Mouse (Mus musculus) lung, embryonic 14.5 days (tissue): Measurements from ENCODE around the gene Sapcd2. TPM values are rescaled to one million over a fixed set of nuclear protein-coding genes. Genes with fewer than 3 reads are reported as not detected.
A peak's percentile ranks its signal among the peaks of the same experiment; 100 is the strongest.

Source experiments
- ATAC-seq: fragments of 200-750 bp; cut with Nextera tagmentation; 2 replicates; pipeline ENCODE4 v1.8.0; 2017; ENCODE audit warnings: mild to moderate bottlenecking, moderate TSS enrichment, moderate library complexity; ENCODE audit not compliant: insufficient read depth
- DNase-seq: peaks from one replicate; pipeline ENCODE4 v3.0.0-alpha.2; 2015
- H3K27ac ChIP-seq: fragments of 300-500 bp; sonication (generic); 2 replicates; pipeline ENCODE4 v1.5.1; 2014; ENCODE audit warnings: low read depth, mild to moderate bottlenecking, moderate library complexity
- H3K27me3 ChIP-seq: fragments of 300-500 bp; sonication (generic); 2 replicates; pipeline ENCODE4 v1.6.1; 2014; ENCODE audit warnings: low read length, control low read depth; ENCODE audit not compliant: insufficient read depth
- H3K36me3 ChIP-seq: fragments of 300-500 bp; sonication (generic); 2 replicates; pipeline ENCODE4 v1.6.1; 2014; ENCODE audit warnings: control low read depth; ENCODE audit not compliant: insufficient read depth
- H3K4me1 ChIP-seq: fragments of 300-500 bp; sonication (generic); 2 replicates; pipeline ENCODE4 v1.6.1; 2014; ENCODE audit warnings: antibody characterized with exemption, control low read depth; ENCODE audit not compliant: insufficient read depth
- H3K4me2 ChIP-seq: fragments of 300-500 bp; sonication (generic); 2 replicates; pipeline ENCODE4 v1.6.1; 2014; ENCODE audit warnings: mild to moderate bottlenecking
- H3K4me3 ChIP-seq: fragments of 300-500 bp; sonication (generic); 2 replicates; pipeline ENCODE4 v1.5.1; 2014; ENCODE audit warnings: low read depth, low read length
- H3K9ac ChIP-seq: fragments of 300-500 bp; sonication (generic); 2 replicates; pipeline ENCODE4 v1.6.1; 2014
- H3K9me3 ChIP-seq: fragments of 300-500 bp; sonication (generic); 2 replicates; pipeline ENCODE4 v1.6.1; 2016; ENCODE audit warnings: low read depth, low read length, control low read depth
- CTCF ChIP-seq: IDR thresholded peaks from 2 replicates; pipeline ENCODE4 v1.5.1; 2016; ENCODE audit warnings: antibody characterized with exemption, low read depth
- WGBS: fragments of 180-500 bp; shearing (Covaris S2); extraction: QIAGEN DNeasy Blood & Tissue Kit; methylation state at CpG from one replicate; pipeline ENCODE4 v1.1.7; 2014; 5-methylcytosine and 5-hydroxymethylcytosine counted together
- polyA plus RNA-seq: library from polyadenylated mRNA; unstranded; fragments of >200 nt; fragmentation: Nextera tagmentation; extraction: Ambion mirVana; gene quantifications from 2 replicates; pipeline ENCODE4 v1.2.1, GENCODE M21; 2014

The Sapcd2 gene
- polyA plus RNA-seq, 1 experiment from 2014 or later = 45.5 TPM

DNA sequence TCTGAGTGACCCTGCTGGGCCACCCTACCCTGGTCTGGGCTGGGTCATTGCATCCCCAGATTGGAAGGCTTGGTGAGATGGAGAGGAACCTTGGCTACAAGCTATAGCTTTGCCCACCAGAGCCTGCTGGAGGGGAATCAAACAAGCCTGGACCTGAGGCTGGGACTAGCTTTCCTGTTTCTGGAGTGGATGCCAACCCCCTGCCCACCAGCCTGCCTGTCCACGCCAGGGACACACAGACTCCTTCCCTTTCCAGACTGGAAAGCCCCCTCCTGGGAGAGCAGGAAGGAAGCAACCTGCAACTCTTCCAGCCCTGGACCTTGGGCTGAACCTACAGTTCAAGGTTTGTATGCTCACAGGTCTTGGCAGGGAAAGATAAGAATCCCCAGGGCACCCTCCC lies 51.5 kb downstream of the Sapcd2 start:
- H3K4me2 ChIP-seq = no peak overlapping the region
- H3K4me3 ChIP-seq = no peak overlapping the region
- H3K9ac ChIP-seq = no peak overlapping the region
- H3K36me3 ChIP-seq = no peaks in the 10 kb centered on the region
- TF ChIP-seq CTCF = no peak
- ATAC-seq (no peak), DNase-seq (no peak)
- 75% methylated on average over 1 of the region's 1 CpGs for WGBS
- peaks cover 27% of the 10 kb centered on the region for H3K27me3 ChIP-seq
- no peaks in the 10 kb centered on the region for H3K4me1 ChIP-seq
- H3K9me3 ChIP-seq = no peaks in the 10 kb centered on the region
- H3K27ac ChIP-seq = no peak overlapping the region

DNA sequence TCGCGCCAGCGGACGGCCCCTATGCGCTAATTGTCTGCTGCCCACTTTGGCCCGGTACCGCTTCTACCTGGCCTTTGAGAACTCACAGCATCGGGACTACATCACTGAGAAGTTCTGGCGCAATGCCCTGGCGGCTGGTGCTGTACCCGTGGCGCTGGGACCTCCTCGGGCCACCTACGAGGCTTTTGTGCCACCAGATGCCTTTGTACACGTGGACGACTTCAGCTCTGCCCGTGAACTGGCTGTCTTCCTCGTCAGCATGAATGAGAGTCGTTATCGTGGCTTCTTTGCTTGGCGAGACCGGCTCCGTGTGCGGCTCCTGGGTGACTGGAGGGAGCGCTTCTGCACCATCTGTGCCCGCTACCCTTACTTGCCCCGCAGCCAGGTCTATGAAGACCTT lies 53.4 kb downstream of the Sapcd2 start:
- H3K27me3 ChIP-seq = peaks cover 38% of the 10 kb centered on the region
- ATAC-seq (no peak), DNase-seq (no peak)
- H3K9ac ChIP-seq = no peak overlapping the region
- no peak overlapping the region for H3K4me2 ChIP-seq
- no peaks in the 10 kb centered on the region for H3K4me1 ChIP-seq
- no peak overlapping the region for H3K27ac ChIP-seq
- no peak for TF ChIP-seq CTCF
- H3K4me3 ChIP-seq = no peak overlapping the region
- 44% methylated on average over 27 of the region's 27 CpGs for WGBS
- H3K9me3 ChIP-seq = no peaks in the 10 kb centered on the region
- H3K36me3 ChIP-seq = no peaks in the 10 kb centered on the region

DNA sequence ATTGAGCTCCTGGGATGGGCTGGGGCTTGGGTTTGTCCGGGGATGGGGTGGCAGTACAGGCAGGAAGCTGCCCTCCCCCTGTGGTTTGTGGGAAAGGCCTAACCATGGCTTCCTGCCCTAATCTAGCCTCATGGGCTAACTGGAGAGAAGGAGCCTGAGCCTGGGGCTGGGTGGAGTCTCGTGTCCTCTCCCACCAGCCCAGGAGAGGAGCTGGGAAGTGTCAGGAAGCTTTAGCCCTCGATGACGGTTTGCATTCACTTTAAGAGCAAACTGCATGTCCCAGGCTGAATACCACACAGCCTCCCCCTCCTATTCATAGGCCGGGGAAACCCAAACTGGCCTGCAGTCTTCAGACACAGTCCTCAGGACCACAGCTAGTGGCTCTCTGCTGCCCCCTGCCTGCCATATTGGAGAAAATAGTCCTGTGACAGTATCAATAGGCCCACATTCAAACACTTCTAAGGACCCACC lies 54.6 kb downstream of the Sapcd2 start:
- ATAC-seq = no peak
- H3K27me3 ChIP-seq = peaks cover 43% of the 10 kb centered on the region
- WGBS = 34% methylated on average over 5 of the region's 5 CpGs

DNA sequence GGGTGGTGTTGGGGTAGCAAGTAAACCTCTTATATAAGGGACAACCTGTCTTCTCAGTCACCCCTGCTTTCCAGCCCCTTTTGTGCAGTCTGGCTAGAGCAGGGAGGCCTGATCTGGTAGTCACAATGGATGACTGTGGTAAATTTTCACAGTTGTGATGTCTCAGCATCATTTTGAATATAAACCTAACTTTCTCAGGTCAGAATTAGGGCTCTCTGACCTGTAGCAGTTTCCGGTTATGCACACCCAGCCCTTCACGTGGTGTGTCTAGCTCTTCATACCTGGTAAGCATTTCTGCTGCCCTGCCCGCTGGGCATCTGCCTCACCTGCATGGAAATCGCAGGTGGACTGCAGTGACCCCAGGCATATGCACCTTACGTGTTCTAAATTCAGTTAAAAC lies 55.1 kb downstream of the Sapcd2 start:
- Histone ChIP-seq H3K9me3 (no peaks in the 10 kb centered on the region), H3K36me3 (no peaks in the 10 kb centered on the region), H3K27me3 (peaks cover 43% of the 10 kb centered on the region), H3K27ac (no peak overlapping the region), H3K4me2 (no peak overlapping the region), H3K4me3 (no peak overlapping the region), H3K4me1 (no peaks in the 10 kb centered on the region), H3K9ac (no peak overlapping the region)
- 84% methylated on average over 5 of the region's 5 CpGs for WGBS
- DNase-seq = no peak
- no peak for TF ChIP-seq CTCF
- no peak for ATAC-seq

More for the DNA sequence above, 54.6 kb downstream of the Sapcd2 start:
- Histone ChIP-seq H3K4me2 (no peak overlapping the region), H3K4me1 (no peaks in the 10 kb centered on the region), H3K27ac (no peak overlapping the region), H3K4me3 (no peak overlapping the region), H3K9me3 (no peaks in the 10 kb centered on the region), H3K36me3 (no peaks in the 10 kb centered on the region), H3K9ac (no peak overlapping the region)
- peak; percentile 87 for TF ChIP-seq CTCF
- DNase-seq = peak; percentile 85

Other genes with a start within 250 kb of the Sapcd2 start
- 13.7 and 14.9 TPM in 2 replicates for gene Nrarp, start 191.6 kb upstream of the Sapcd2 start, polyA plus RNA-seq
- gene Tor4a, start 175.4 kb upstream of the Sapcd2 start, polyA plus RNA-seq = 7.5 and 8.2 TPM in 2 replicates
- 96.6 and 108 TPM in 2 replicates for gene Nelfb, start 160.8 kb upstream of the Sapcd2 start, polyA plus RNA-seq
- not detected in 2 replicates for gene Stpg3, start 157.7 kb upstream of the Sapcd2 start, polyA plus RNA-seq
- 0.47 TPM in 1 of 2 replicates, not detected in the other for gene Fam166a, start 153.6 kb upstream of the Sapcd2 start, polyA plus RNA-seq
- 593 and 610 TPM in 2 replicates for gene Tubb4b, start 147.6 kb upstream of the Sapcd2 start, polyA plus RNA-seq
- gene Slc34a3, start 138.0 kb upstream of the Sapcd2 start, polyA plus RNA-seq = not detected in 2 replicates
- not detected in 2 replicates for gene Rnf224, start 135.5 kb upstream of the Sapcd2 start, polyA plus RNA-seq
- 7.7 and 9.9 TPM in 2 replicates for gene Rnf208, start 130.1 kb upstream of the Sapcd2 start, polyA plus RNA-seq
- not detected in 2 replicates for gene Cysrt1, start 129.9 kb upstream of the Sapcd2 start, polyA plus RNA-seq
- gene AL732309.1, start 125.5 kb upstream of the Sapcd2 start, polyA plus RNA-seq = 3.5 and 3.6 TPM in 2 replicates
- gene Tmem203, start 116.9 kb upstream of the Sapcd2 start, polyA plus RNA-seq = 14.5 and 16.4 TPM in 2 replicates
- gene Tprn, start 109.7 kb upstream of the Sapcd2 start, polyA plus RNA-seq = 4.7 and 5.0 TPM in 2 replicates
- 217 and 229 TPM in 2 replicates for gene Ssna1, start 99.9 kb upstream of the Sapcd2 start, polyA plus RNA-seq
- 109 and 119 TPM in 2 replicates for gene Anapc2, start 99.8 kb upstream of the Sapcd2 start, polyA plus RNA-seq
- gene Tmem210, start 84.2 kb upstream of the Sapcd2 start, polyA plus RNA-seq = not detected in 2 replicates
- gene Lrrc26, start 82.4 kb upstream of the Sapcd2 start, polyA plus RNA-seq = 0.46 and 0.89 TPM in 2 replicates
- 0.78 and 0.84 TPM in 2 replicates for gene Grin1, start 53.1 kb upstream of the Sapcd2 start, polyA plus RNA-seq
- 70.9 and 76.4 TPM in 2 replicates for gene Man1b1, start 40.0 kb upstream of the Sapcd2 start, polyA plus RNA-seq
- gene Dpp7, start 16.0 kb upstream of the Sapcd2 start, polyA plus RNA-seq = 13.9 and 16.6 TPM in 2 replicates
- gene Uap1l1, start 6.6 kb upstream of the Sapcd2 start, polyA plus RNA-seq = 17.4 and 20.1 TPM in 2 replicates
- 0.92 and 1.2 TPM in 2 replicates for gene Entpd2, start 23.6 kb downstream of the Sapcd2 start, polyA plus RNA-seq
- 19.5 and 20.5 TPM in 2 replicates for gene Npdc1, start 27.0 kb downstream of the Sapcd2 start, polyA plus RNA-seq
- gene Fut7, start 50.9 kb downstream of the Sapcd2 start, polyA plus RNA-seq = not detected in 2 replicates
- gene Abca2, start 56.4 kb downstream of the Sapcd2 start, polyA plus RNA-seq = 3.9 and 4.6 TPM in 2 replicates
- gene Clic3, start 84.5 kb downstream of the Sapcd2 start, polyA plus RNA-seq = 20.0 and 30.2 TPM in 2 replicates
- gene Paxx, start 88.8 kb downstream of the Sapcd2 start, polyA plus RNA-seq = 15.8 and 23.5 TPM in 2 replicates
- gene Ptgds, start 97.7 kb downstream of the Sapcd2 start, polyA plus RNA-seq = 3.3 and 3.4 TPM in 2 replicates
- gene Lcn12, start 121.6 kb downstream of the Sapcd2 start, polyA plus RNA-seq = not detected in 2 replicates
- gene Fbxw5, start 128.4 kb downstream of the Sapcd2 start, polyA plus RNA-seq = 75.8 and 77.7 TPM in 2 replicates
- gene C8g, start 129.4 kb downstream of the Sapcd2 start, polyA plus RNA-seq = 3.9 and 5.5 TPM in 2 replicates
- gene Traf2, start 174.6 kb downstream of the Sapcd2 start, polyA plus RNA-seq = 34.8 and 35.3 TPM in 2 replicates
- 282 and 295 TPM in 2 replicates for gene Edf1, start 185.5 kb downstream of the Sapcd2 start, polyA plus RNA-seq
- 2.2 and 4.1 TPM in 2 replicates for gene Mamdc4, start 202.5 kb downstream of the Sapcd2 start, polyA plus RNA-seq
- 183 and 197 TPM in 2 replicates for gene Phpt1, start 202.9 kb downstream of the Sapcd2 start, polyA plus RNA-seq
- gene Ajm1, start 209.4 kb downstream of the Sapcd2 start, polyA plus RNA-seq = 0.37 TPM in 1 of 2 replicates, not detected in the other
- gene Rabl6, start 236.2 kb downstream of the Sapcd2 start, polyA plus RNA-seq = 75.5 and 85.7 TPM in 2 replicates
- 0.24 and 0.28 TPM in 2 replicates for gene Ccdc183, start 245.4 kb downstream of the Sapcd2 start, polyA plus RNA-seq
- gene Tmem141, start 249.7 kb downstream of the Sapcd2 start, polyA plus RNA-seq = 21.9 and 26.0 TPM in 2 replicates